ENCODE assay signal across 26 mouse cellular contexts in genomic region chr13:56249593-56250341, GRCm38 (mm10). TPM values are rescaled to one million over a fixed set of nuclear protein-coding genes. Genes with fewer than 3 reads are reported as not detected.
DNase-seq lines count a peak whose midpoint lies in the region; ATAC-seq and TF ChIP-seq lines count a peak whose summit lies in the region.
"Had no signal": no experiment of that assay in that cellular context is flagged by ENCODE, and none has a peak within 500 bp of the region (broad histone marks: within the 10 kb centered on the region; RNA-seq: fewer than 3 reads in every experiment).

No protein-coding gene starts in this region.

- WGBS in forebrain, embryonic 11.5 days, result under 1% methylated on average over 13 of the region's 13 CpGs
- 5% methylated on average over 13 of the region's 13 CpGs for WGBS in forebrain, postnatal 0 days
- 2% methylated on average over 13 of the region's 13 CpGs for WGBS in limb, embryonic 11.5 days
- WGBS in limb, embryonic 10.5 days, result under 1% methylated on average over 13 of the region's 13 CpGs
- WGBS in midbrain, embryonic 14.5 days, result 1% methylated on average over 13 of the region's 13 CpGs

- H3K36me3 ChIP-seq in forebrain, embryonic 11.5 days (ENCODE audit: control insufficient read depth, insufficient read depth, low read length), result no peaks in the 10 kb centered on the region
- H3K36me3 ChIP-seq in forebrain, postnatal 0 days (ENCODE audit: insufficient read depth), result no peaks in the 10 kb centered on the region
- H3K36me3 ChIP-seq in limb, embryonic 11.5 days (ENCODE audit: control insufficient read depth, insufficient read depth, low read length), result no peaks in the 10 kb centered on the region
- H3K36me3 ChIP-seq in limb, embryonic 10.5 days, result no peaks in the 10 kb centered on the region
- no peaks in the 10 kb centered on the region for H3K36me3 ChIP-seq in ES-E14 (ENCODE audit: control insufficient read depth, insufficient read depth, low read length, poor library complexity, severe bottlenecking)
- no peaks in the 10 kb centered on the region for H3K36me3 ChIP-seq in midbrain, embryonic 14.5 days (ENCODE audit: control insufficient read depth, insufficient read depth, low read length)
- H3K36me3 ChIP-seq: heart, embryonic 13.5 days; limb, embryonic 15.5 days; liver, embryonic 15.5 days; neural tube, embryonic 13.5 days had no signal

- no peak for DNase-seq in forebrain, embryonic 11.5 days (ENCODE audit: low spot score)
- DNase-seq in forebrain, postnatal 0 days, result no peak
- DNase-seq in limb, embryonic 11.5 days (ENCODE audit: low spot score), result peak; percentile 37
- no peak for DNase-seq in limb, embryonic 10.5 days (ENCODE audit: low spot score)
- DNase-seq in ES-E14 (ENCODE audit: low read depth, low spot score), result no peak
- no peak for DNase-seq in midbrain, embryonic 14.5 days
- DNase-seq: adrenal gland, adult 8-10 months; cerebellum, adult 9-11 months; gastrocnemius, adult 2 months; kidney, adult 8-10 months; kidney, postnatal 14 days; layer of hippocampus, postnatal 36 days; right cerebral cortex, postnatal 14 days; spleen, adult 18-20 months; thymus, postnatal 25 days had no signal

- H3K4me3 ChIP-seq in forebrain, embryonic 11.5 days (ENCODE audit: low read depth, low read length), result no peak overlapping the region
- H3K4me3 ChIP-seq in forebrain, postnatal 0 days (ENCODE audit: low read depth, low read length), result no peak overlapping the region
- H3K4me3 ChIP-seq in limb, embryonic 11.5 days (ENCODE audit: low read depth, low read length), result no peak overlapping the region
- H3K4me3 ChIP-seq in limb, embryonic 10.5 days, result no peak overlapping the region
- H3K4me3 ChIP-seq in ES-E14 (ENCODE audit: insufficient read depth in 1 of 2, low read depth in 1 of 2, low read length in 2 of 2, poor library complexity in 1 of 2, severe bottlenecking in 1 of 2), result no peak overlapping the region
- no peak overlapping the region for H3K4me3 ChIP-seq in midbrain, embryonic 14.5 days (replicated peaks; ENCODE audit: low read depth, low read length)
- H3K4me3 ChIP-seq: gastrocnemius, adult 2 months; heart, embryonic 13.5 days; layer of hippocampus, adult 2 months; limb, embryonic 15.5 days; liver, embryonic 15.5 days; neural tube, embryonic 13.5 days had no signal

- no peak for ATAC-seq in forebrain, embryonic 11.5 days (replicated peaks; ENCODE audit: low FRiP score)
- ATAC-seq in forebrain, postnatal 0 days, result no peak
- ATAC-seq in limb, embryonic 11.5 days (ENCODE audit: insufficient number of reproducible peaks, low FRiP score, low TSS enrichment, low read depth), result no peak
- ATAC-seq in midbrain, embryonic 14.5 days (ENCODE audit: low FRiP score, low TSS enrichment), result no peak
- no peak for ATAC-seq in CD4-positive, CD25-positive, alpha-beta regulatory T cell, adult 4 months

- no peaks in the 10 kb centered on the region for H3K9me3 ChIP-seq in forebrain, embryonic 11.5 days (ENCODE audit: control insufficient read depth, low read length)
- no peaks in the 10 kb centered on the region for H3K9me3 ChIP-seq in forebrain, postnatal 0 days (ENCODE audit: low read length)
- 0 out of 2 replicates have a peak, but pooled peaks cover 2% of the 10 kb centered on the region for H3K9me3 ChIP-seq in limb, embryonic 11.5 days (ENCODE audit: control insufficient read depth, low read length)
- no peaks in the 10 kb centered on the region for H3K9me3 ChIP-seq in limb, embryonic 10.5 days (replicated peaks)
- no peaks in the 10 kb centered on the region for H3K9me3 ChIP-seq in ES-E14 (ENCODE audit: control insufficient read depth, insufficient read depth, low read depth, low read length)
- no peaks in the 10 kb centered on the region for H3K9me3 ChIP-seq in midbrain, embryonic 14.5 days (ENCODE audit: control insufficient read depth, low read length)
- H3K9me3 ChIP-seq: limb, embryonic 15.5 days; liver, embryonic 15.5 days; neural tube, embryonic 13.5 days had no signal

- H3K9ac ChIP-seq in forebrain, embryonic 11.5 days (ENCODE audit: low read length), result no peak overlapping the region
- H3K9ac ChIP-seq in forebrain, postnatal 0 days, result no peak overlapping the region
- no peak overlapping the region for H3K9ac ChIP-seq in limb, embryonic 11.5 days (ENCODE audit: low read length)
- no peak overlapping the region for H3K9ac ChIP-seq in ES-E14 (ENCODE audit: insufficient read depth, low read depth, low read length, poor library complexity, severe bottlenecking)
- H3K9ac ChIP-seq in midbrain, embryonic 14.5 days (replicated peaks; ENCODE audit: low read length), result no peak overlapping the region
- H3K9ac ChIP-seq: heart, embryonic 13.5 days; limb, embryonic 15.5 days; liver, embryonic 15.5 days; neural tube, embryonic 13.5 days had no signal

- in situ Hi-C loops in ES-E14 (cut with MboI; ENCODE audit: low sequenced_read_pairs in 2 of 2, unreplicated experiment in 2 of 2), result loop anchor here (5.0 to 10.0 kb wide), 2 partner anchors 55 to 417 kb away; no protein-coding TSS in a partner anchor

- peaks cover 17% of the 10 kb centered on the region for H3K4me1 ChIP-seq in forebrain, embryonic 11.5 days (replicated peaks; ENCODE audit: control insufficient read depth, insufficient read depth, low read length)
- H3K4me1 ChIP-seq in forebrain, postnatal 0 days (ENCODE audit: insufficient read depth), result no peaks in the 10 kb centered on the region; the same call in 1 of the 2 replicates
- H3K4me1 ChIP-seq in limb, embryonic 11.5 days (ENCODE audit: control insufficient read depth, insufficient read depth, low read length), result peaks cover 14% of the 10 kb centered on the region
- H3K4me1 ChIP-seq in limb, embryonic 10.5 days, result peaks cover 25% of the 10 kb centered on the region
- H3K4me1 ChIP-seq in ES-E14 (ENCODE audit: control insufficient read depth in 2 of 2, insufficient read depth in 2 of 2, low read length in 2 of 2, poor library complexity in 1 of 2), result peaks cover 0 to 2% of the 10 kb centered on the region in 2 experiments; a peak in 1 of 4 replicates
- peaks cover 26% of the 10 kb centered on the region for H3K4me1 ChIP-seq in midbrain, embryonic 14.5 days (ENCODE audit: control insufficient read depth, insufficient read depth, low read length)
- H3K4me1 ChIP-seq: liver, embryonic 15.5 days had no signal

- no peak overlapping the region for H3K27ac ChIP-seq in forebrain, embryonic 11.5 days (ENCODE audit: low read depth, low read length)
- no peak overlapping the region for H3K27ac ChIP-seq in forebrain, postnatal 0 days (ENCODE audit: low read depth, low read length)
- H3K27ac ChIP-seq in limb, embryonic 11.5 days (replicated peaks; ENCODE audit: low read depth, low read length), result no peak overlapping the region
- no peak overlapping the region for H3K27ac ChIP-seq in limb, embryonic 10.5 days
- H3K27ac ChIP-seq in ES-E14 (ENCODE audit: insufficient read depth, low read depth, low read length, poor library complexity, severe bottlenecking), result no peak overlapping the region
- no peak overlapping the region for H3K27ac ChIP-seq in midbrain, embryonic 14.5 days (replicated peaks; ENCODE audit: low read depth, low read length)
- H3K27ac ChIP-seq: gastrocnemius, adult 2 months; heart, embryonic 13.5 days; layer of hippocampus, adult 2 months; limb, embryonic 15.5 days; liver, embryonic 15.5 days; macrophage; neural tube, embryonic 13.5 days had no signal

- H3K27me3 ChIP-seq in forebrain, embryonic 11.5 days (ENCODE audit: control insufficient read depth, insufficient read depth, low read length), result peaks cover 82% of the 10 kb centered on the region
- peaks cover 79% of the 10 kb centered on the region for H3K27me3 ChIP-seq in forebrain, postnatal 0 days (ENCODE audit: insufficient read depth, low read length)
- H3K27me3 ChIP-seq in limb, embryonic 11.5 days (ENCODE audit: control insufficient read depth, insufficient read depth, low read length), result peaks cover 73% of the 10 kb centered on the region
- H3K27me3 ChIP-seq in limb, embryonic 10.5 days (ENCODE audit: low read depth, poor library complexity, severe bottlenecking), result peaks cover 92% of the 10 kb centered on the region
- H3K27me3 ChIP-seq in midbrain, embryonic 14.5 days (ENCODE audit: control insufficient read depth, insufficient read depth, low read length), result peaks cover 89% of the 10 kb centered on the region

- H3K4me2 ChIP-seq in forebrain, embryonic 11.5 days (ENCODE audit: low read depth, low read length, severe bottlenecking), result peak overlapping the region; percentile 44; the same call in 1 of the 2 replicates
- no peak overlapping the region for H3K4me2 ChIP-seq in forebrain, postnatal 0 days (ENCODE audit: low read depth)
- H3K4me2 ChIP-seq in limb, embryonic 11.5 days (ENCODE audit: low read depth, severe bottlenecking), result no peak overlapping the region
- 0 out of 2 replicates have a peak overlapping the region, but pooled peaks have one; percentile 15 for H3K4me2 ChIP-seq in midbrain, embryonic 14.5 days (ENCODE audit: low read length)
- H3K4me2 ChIP-seq: heart, embryonic 13.5 days; limb, embryonic 15.5 days; liver, embryonic 15.5 days; neural tube, embryonic 13.5 days had no signal

- no peak for TF ChIP-seq CTCF in forebrain, postnatal 0 days (IDR thresholded peaks at IDR 0.05; ENCODE audit: low read depth)

TF ChIP-seq in ES-E14, 5 proteins besides CTCF, POLR2A, EP300 and RAD21 (continues in another document):
- TF ChIP-seq HCFC1 (IDR thresholded peaks at IDR 0.05; ENCODE audit: borderline replicate concordance, insufficient read depth, low read length), result no peak

RNA-seq across cellular contexts. Expression of gene Neurog1, which starts 2.2 kb away (rescaled TPM):
- 27.6 and 33.2 TPM in 2 replicates for polyA plus RNA-seq in forebrain, embryonic 11.5 days (2014; fragmentation: Nextera tagmentation; extraction: Ambion mirVana)
- total RNA-seq in forebrain, postnatal 0 days (2014; rRNA removed), result 0.08 TPM in 1 of 2 replicates, not detected in the other
- polyA plus RNA-seq in forebrain, postnatal 0 days (2015; fragmentation: Nextera tagmentation; extraction: Ambion mirVana), result not detected in 2 replicates
- polyA plus RNA-seq in limb, embryonic 11.5 days (2014; fragmentation: Nextera tagmentation; extraction: Ambion mirVana), result not detected in 2 replicates
- polyA plus RNA-seq in limb, embryonic 10.5 days (2016; fragmentation: Nextera tagmentation; extraction: Ambion mirVana), result 0.11 TPM in 1 of 2 replicates, not detected in the other
- total RNA-seq in ES-E14 (2012; rRNA removed), result 0.45 and 0.48 TPM in 2 replicates
- 3.6 and 8.9 TPM in 2 replicates for polyA plus RNA-seq in midbrain, embryonic 14.5 days (2014; fragmentation: Nextera tagmentation; extraction: Ambion mirVana)
- polyA plus RNA-seq in CD4-positive, CD25-positive, alpha-beta regulatory T cell, adult 4 months (2017; shearing (Covaris generic)), result not detected
- total RNA-seq: adrenal gland, adult 8-10 months; gastrocnemius, adult 2 months; heart, postnatal 25 days; left cerebral cortex, postnatal 14 days had no signal
- polyA plus RNA-seq: gonadal fat pad, adult 2 months; heart, embryonic 13.5 days; limb, embryonic 15.5 days; liver, embryonic 15.5 days; lung, embryonic 16.5 days; macrophage had no signal

RNA-seq across cellular contexts. Expression of gene Cxcl14, which starts 46.6 kb away (rescaled TPM):
- 8.6 and 10.9 TPM in 2 replicates for polyA plus RNA-seq in forebrain, embryonic 11.5 days (2014; fragmentation: Nextera tagmentation; extraction: Ambion mirVana)
- 21.3 and 44.2 TPM in 2 replicates for total RNA-seq in forebrain, postnatal 0 days (2014; rRNA removed)
- polyA plus RNA-seq in forebrain, postnatal 0 days (2015; fragmentation: Nextera tagmentation; extraction: Ambion mirVana), result 37.2 and 37.6 TPM in 2 replicates
- 145 and 157 TPM in 2 replicates for polyA plus RNA-seq in limb, embryonic 11.5 days (2014; fragmentation: Nextera tagmentation; extraction: Ambion mirVana)
- polyA plus RNA-seq in limb, embryonic 10.5 days (2016; fragmentation: Nextera tagmentation; extraction: Ambion mirVana), result 29.8 and 112 TPM in 2 replicates
- total RNA-seq in ES-E14 (2012; rRNA removed), result 2.6 and 2.8 TPM in 2 replicates
- polyA plus RNA-seq in midbrain, embryonic 14.5 days (2014; fragmentation: Nextera tagmentation; extraction: Ambion mirVana), result 10.2 and 11.2 TPM in 2 replicates
- polyA plus RNA-seq in CD4-positive, CD25-positive, alpha-beta regulatory T cell, adult 4 months (2017; shearing (Covaris generic)), result not detected

Comparison
In these comparisons a context has a peak if more than half of its experiments do, and no peak if none do; other contexts are left out.
1. H3K4me2 ChIP-seq: peak in forebrain, embryonic 11.5 days (single experiment) and midbrain, embryonic 14.5 days (single experiment); none in forebrain, postnatal 0 days (single experiment) and limb, embryonic 11.5 days (single experiment).